Mouse (Mus musculus) heart, embryonic 13.5 days (tissue): ENCODE measurements around the gene Slc25a16. TPM values are rescaled to one million over a fixed set of nuclear protein-coding genes. Genes with fewer than 3 reads are reported as not detected.

Experiments
- polyA plus RNA-seq: library from polyadenylated mRNA; unstranded; fragments of >200 nt; fragmentation: Nextera tagmentation; extraction: Ambion mirVana; gene quantifications from 2 replicates; pipeline ENCODE4 v1.2.1, GENCODE M21; 2015

Slc25a16 gene
- polyA plus RNA-seq, 1 experiment from 2014 or later = 11.5 TPM

Other genes starting within 250 kb of the Slc25a16 start
- 0.92 and 1.1 TPM in 2 replicates for gene Stox1, start 194.5 kb upstream of the Slc25a16 start, polyA plus RNA-seq
- 75.3 and 87.0 TPM in 2 replicates for gene Ccar1, start 128.3 kb upstream of the Slc25a16 start, polyA plus RNA-seq
- gene Tet1, start 11.6 kb upstream of the Slc25a16 start, polyA plus RNA-seq = 21.8 and 24.0 TPM in 2 replicates
- gene Dna2, start 26.4 kb downstream of the Slc25a16 start, polyA plus RNA-seq = 15.4 and 16.2 TPM in 2 replicates
- gene Rufy2, start 59.6 kb downstream of the Slc25a16 start, polyA plus RNA-seq = 11.1 and 14.5 TPM in 2 replicates
- gene Hnrnph3, start 103.6 kb downstream of the Slc25a16 start, polyA plus RNA-seq = 60.1 and 69.6 TPM in 2 replicates
- 0.55 and 0.60 TPM in 2 replicates for gene Pbld2, start 103.7 kb downstream of the Slc25a16 start, polyA plus RNA-seq
- gene Pbld1, start 139.5 kb downstream of the Slc25a16 start, polyA plus RNA-seq = 0.33 and 0.61 TPM in 2 replicates
- gene Atoh7, start 179.0 kb downstream of the Slc25a16 start, polyA plus RNA-seq = not detected in 2 replicates